ENCODE assay signal across 12 mouse cellular contexts in genomic region chr5:81097131-81097530, GRCm38 (mm10).
"Had no signal": no experiment of that assay in that cellular context is flagged by ENCODE, and none has a peak within 500 bp of the region (broad histone marks: within the 10 kb centered on the region; RNA-seq: fewer than 3 reads in every experiment).

No protein-coding gene starts in this region.

- DNase-seq: retina, postnatal 1 day; right cerebral cortex, adult 18-20 months; right cerebral cortex, postnatal 14 days; right cerebral cortex, postnatal 25 days; right cerebral cortex, postnatal 4 days; spleen, adult 18-20 months; thymus, adult 18-20 months; thymus, adult 2 months; thymus, postnatal 14 days; thymus, postnatal 25 days; thymus, postnatal 36 days; thymus, postnatal 4 days had no signal
